Mouse (Mus musculus) intestine, embryonic 14.5 days (tissue): ENCODE data around the gene Zfp760. TPM values are rescaled to one million over a fixed set of nuclear protein-coding genes. Genes with fewer than 3 reads are reported as not detected.
"Not testable (repeated sequence)": the region's sequence is repeated elsewhere in the genome, so short reads cannot be mapped to it uniquely, and the experiment has no call there.

Experiments used
- ATAC-seq: fragments of 200-750 bp; cut with Nextera tagmentation; replicated peaks from 2 replicates; pipeline ENCODE4 v1.8.0; 2017; ENCODE audit warnings: low read depth, moderate number of reproducible peaks, moderate TSS enrichment, moderate library complexity; ENCODE audit not compliant: low FRiP score, low TSS enrichment
- DNase-seq: peaks from one replicate; pipeline ENCODE4 v3.0.0-alpha.2; 2018; ENCODE audit warnings: low spot score
- H3K27ac ChIP-seq: fragments of 300-500 bp; sonication (generic); 2 replicates; pipeline ENCODE4 v1.5.1; 2014; ENCODE audit warnings: low read depth, mild to moderate bottlenecking, control low read depth
- H3K27me3 ChIP-seq: fragments of 300-500 bp; sonication (generic); replicated peaks from 2 replicates; pipeline ENCODE4 v1.6.1; 2014; ENCODE audit warnings: low read length, control low read depth; ENCODE audit not compliant: control insufficient read depth, insufficient read depth
- H3K36me3 ChIP-seq: fragments of 300-500 bp; sonication (generic); 2 replicates; pipeline ENCODE4 v1.6.1; 2014; ENCODE audit warnings: low read length, control low read depth; ENCODE audit not compliant: control insufficient read depth, insufficient read depth
- H3K4me1 ChIP-seq: fragments of 300-500 bp; sonication (generic); replicated peaks from 2 replicates; pipeline ENCODE4 v1.6.1; 2014; ENCODE audit warnings: low read length, control low read depth, mixed read lengths; ENCODE audit not compliant: control insufficient read depth, insufficient read depth
- H3K4me2 ChIP-seq: fragments of 300-500 bp; sonication (generic); 2 replicates; pipeline ENCODE4 v1.6.1; 2014; ENCODE audit warnings: low read length
- H3K4me3 ChIP-seq: fragments of 300-500 bp; sonication (generic); 2 replicates; pipeline ENCODE4 v1.5.1; 2014; ENCODE audit warnings: low read depth, low read length, control low read depth, mixed read lengths
- H3K9ac ChIP-seq: fragments of 300-500 bp; sonication (generic); 2 replicates; pipeline ENCODE4 v1.6.1; 2014; ENCODE audit warnings: mild to moderate bottlenecking, low read length
- H3K9me3 ChIP-seq: fragments of 300-500 bp; sonication (generic); 2 replicates; pipeline ENCODE4 v1.6.1; 2016; ENCODE audit warnings: low read length, control low read depth; ENCODE audit not compliant: control insufficient read depth
- WGBS: fragments of 180-500 bp; shearing (Covaris S2); extraction: QIAGEN DNeasy Blood & Tissue Kit; methylation state at CpG from one replicate; pipeline ENCODE4 v1.1.7; 2014; 5-methylcytosine and 5-hydroxymethylcytosine counted together
- polyA plus RNA-seq: library from polyadenylated mRNA; unstranded; fragments of >200 nt; fragmentation: Nextera tagmentation; extraction: Ambion mirVana; gene quantifications from 2 replicates; pipeline ENCODE4 v1.2.1, GENCODE M21; 2014

The Zfp760 gene
- 11.1 and 13.2 TPM in 2 replicates for polyA plus RNA-seq

- WGBS: 3% methylated on average over 26 of the region's 26 CpGs
Measured at GRCm38 (mm10) chr17:21707343-21707996, at the start of gene Zfp760. TSS of gene Zfp760 (plus strand) at chr17:21707741.

GRCm38 (mm10) chr17:21678826-21679225 is 28.7 kb upstream of the Zfp760 start:
- not testable (repeated sequence) for H3K4me1 ChIP-seq, ATAC-seq, H3K27ac ChIP-seq, H3K9ac ChIP-seq, DNase-seq, H3K9me3 ChIP-seq, H3K36me3 ChIP-seq, H3K27me3 ChIP-seq, H3K4me3 ChIP-seq
- H3K4me2 ChIP-seq: peak overlapping the region; percentile 50; the same call in 1 of the 2 replicates
- WGBS: 13% methylated on average over 1 of the region's 1 CpGs

More at GRCm38 (mm10) chr17:21707343-21707996, at the start of gene Zfp760:
- peak within 1 kb of the TSS; percentile 44 for H3K4me3 ChIP-seq
- peaks cover 10% of the 10 kb centered on the region; the same call in 1 of the 2 replicates for H3K36me3 ChIP-seq
- H3K27ac ChIP-seq: peak within 1 kb of the TSS; percentile 81
- H3K9ac ChIP-seq: peak within 1 kb of the TSS; percentile 50
- H3K4me2 ChIP-seq: peak within 1 kb of the TSS; percentile 61
- peak; percentile 85 for DNase-seq
- 0 out of 2 replicates have a peak, but pooled peaks cover 7% of the 10 kb centered on the region for H3K4me1 ChIP-seq
- no peaks in the 10 kb centered on the region for H3K27me3 ChIP-seq
- peak; percentile 99 for ATAC-seq
- no peaks in the 10 kb centered on the region for H3K9me3 ChIP-seq

- ATAC-seq (peak; percentile 99), DNase-seq (peak; percentile 87)
- H3K36me3 ChIP-seq: no peaks in the 10 kb centered on the region
- WGBS: 2% methylated on average over 9 of the region's 9 CpGs
- H3K9ac ChIP-seq: 0 out of 2 replicates have a peak overlapping the region, but pooled peaks have one; percentile 22
- H3K4me2 ChIP-seq: peak overlapping the region; percentile 50
- H3K4me3 ChIP-seq: peak overlapping the region; percentile 44
- H3K9me3 ChIP-seq: no peaks in the 10 kb centered on the region
- H3K27me3 ChIP-seq: no peaks in the 10 kb centered on the region
- H3K27ac ChIP-seq: peak overlapping the region; percentile 64
- H3K4me1 ChIP-seq: no peaks in the 10 kb centered on the region
Measured at GRCm38 (mm10) chr17:21679273-21680018, 28.1 kb upstream of the Zfp760 start.

GRCm38 (mm10) chr17:21680019-21680376 is 27.5 kb upstream of the Zfp760 start:
- Histone ChIP-seq H3K27ac (peak overlapping the region; percentile 64; the same call in 1 of the 2 replicates), H3K4me2 (peak overlapping the region; percentile 50), H3K9ac (0 out of 2 replicates have a peak overlapping the region, but pooled peaks have one; percentile 22), H3K4me3 (peak overlapping the region; percentile 44)
- WGBS: 0% methylated on average over 10 of the region's 10 CpGs
- DNase-seq (peak; percentile 77), ATAC-seq (peak; percentile 89)
- H3K27me3 ChIP-seq, H3K9me3 ChIP-seq, H3K36me3 ChIP-seq, H3K4me1 ChIP-seq: not testable (repeated sequence)

- no peak within 1 kb of the TSS for H3K27ac ChIP-seq
- H3K36me3 ChIP-seq: peaks cover 21% of the 10 kb centered on the region
- H3K9ac ChIP-seq: no peak within 1 kb of the TSS
- H3K4me1 ChIP-seq: no peaks in the 10 kb centered on the region
- no peaks in the 10 kb centered on the region for H3K27me3 ChIP-seq
- H3K9me3 ChIP-seq: no peaks in the 10 kb centered on the region
- H3K4me2 ChIP-seq: no peak within 1 kb of the TSS
- ATAC-seq (no peak), DNase-seq (no peak)
- 89% methylated on average over 3 of the region's 3 CpGs for WGBS
- no peak within 1 kb of the TSS for H3K4me3 ChIP-seq
Measured at GRCm38 (mm10) chr17:21691560-21691959, 16.0 kb upstream of the Zfp760 start, which contains the start of gene Gm10226. TSS of gene Gm10226 (plus strand) at chr17:21691860.

- no peak for DNase-seq
Measured at GRCm38 (mm10) chr17:21693342-21693741, 14.2 kb upstream of the Zfp760 start.

GRCm38 (mm10) chr17:21696073-21696472 is 11.5 kb upstream of the Zfp760 start:
- Histone ChIP-seq H3K4me3 (no peak overlapping the region), H3K9me3 (no peaks in the 10 kb centered on the region), H3K4me2 (no peak overlapping the region), H3K9ac (no peak overlapping the region), H3K4me1 (no peaks in the 10 kb centered on the region), H3K36me3 (peaks cover 6% of the 10 kb centered on the region; the same call in 1 of the 2 replicates), H3K27ac (no peak overlapping the region), H3K27me3 (no peaks in the 10 kb centered on the region)
- ATAC-seq: no peak
- no peak for DNase-seq

More at GRCm38 (mm10) chr17:21693342-21693741, 14.2 kb upstream of the Zfp760 start:
- no peak for ATAC-seq
- Histone ChIP-seq H3K4me1 (no peaks in the 10 kb centered on the region), H3K9me3 (no peaks in the 10 kb centered on the region), H3K4me2 (no peak overlapping the region), H3K4me3 (no peak overlapping the region), H3K27ac (no peak overlapping the region), H3K27me3 (no peaks in the 10 kb centered on the region), H3K36me3 (peaks cover 20% of the 10 kb centered on the region), H3K9ac (no peak overlapping the region)
- 81% methylated on average over 3 of the region's 3 CpGs for WGBS

- no peak for ATAC-seq
- 48% methylated on average over 5 of the region's 5 CpGs for WGBS
- Histone ChIP-seq H3K27ac (no peak overlapping the region), H3K4me3 (no peak overlapping the region), H3K9ac (no peak overlapping the region), H3K4me2 (no peak overlapping the region), H3K36me3 (no peaks in the 10 kb centered on the region), H3K4me1 (no peaks in the 10 kb centered on the region), H3K9me3 (no peaks in the 10 kb centered on the region), H3K27me3 (no peaks in the 10 kb centered on the region)
- no peak for DNase-seq
Measured at GRCm38 (mm10) chr17:21702281-21703240, 5.0 kb upstream of the Zfp760 start.
